Comparison of ENCODE assay signal across 8 mouse cellular contexts in the genomic region with DNA sequence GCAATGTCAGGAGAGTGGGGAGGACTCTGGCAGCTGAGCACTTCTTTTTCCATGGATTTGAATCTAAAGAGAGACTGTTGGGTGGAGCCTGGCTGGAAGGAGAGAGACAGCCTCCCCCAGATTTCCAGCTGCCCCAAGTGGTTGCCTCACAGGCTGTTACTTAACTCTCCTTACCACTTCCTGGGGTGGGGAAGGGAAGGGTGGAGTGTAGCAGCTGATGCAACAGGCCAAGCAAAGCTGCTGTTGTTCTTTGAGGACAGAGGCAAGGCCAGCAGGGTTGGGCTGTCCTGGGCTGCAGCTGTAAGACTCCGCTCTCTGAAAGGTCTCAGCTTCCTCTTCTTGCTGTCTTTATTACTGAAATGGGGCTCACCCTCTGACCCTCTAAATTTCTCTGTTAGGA. TPM values are rescaled to one million over a fixed set of nuclear protein-coding genes. Genes with fewer than 3 reads are reported as not detected.
DNase-seq lines count a peak whose midpoint lies in the region; ATAC-seq and TF ChIP-seq lines count a peak whose summit lies in the region.

No protein-coding gene starts in this region.

- TF ChIP-seq POLR2A in spleen, adult 2 months (IDR thresholded peaks at IDR 0.05; ENCODE audit: low read depth, low read length): no peak

- no peaks in the 10 kb centered on the region for H3K36me3 ChIP-seq in intestine, embryonic 15.5 days
- H3K36me3 ChIP-seq in lung, embryonic 15.5 days: no peaks in the 10 kb centered on the region
- H3K36me3 ChIP-seq in spleen, adult 2 months (ENCODE audit: control insufficient read depth, insufficient read depth, low read length): no peaks in the 10 kb centered on the region
- H3K36me3 ChIP-seq in midbrain, embryonic 14.5 days (ENCODE audit: control insufficient read depth, insufficient read depth, low read length): no peaks in the 10 kb centered on the region

- no peak overlapping the region for H3K9ac ChIP-seq in intestine, embryonic 15.5 days
- no peak overlapping the region for H3K9ac ChIP-seq in lung, embryonic 15.5 days
- no peak overlapping the region for H3K9ac ChIP-seq in midbrain, embryonic 14.5 days (replicated peaks; ENCODE audit: low read length)

- WGBS in intestine, embryonic 15.5 days: 88% methylated on average over 1 of the region's 1 CpGs
- 74% methylated on average over 1 of the region's 1 CpGs for WGBS in lung, embryonic 15.5 days
- whole genome bisulfite sequencing in spleen, adult 2 months: 27% methylated on average over 1 of the region's 1 CpGs
- 87% methylated on average over 1 of the region's 1 CpGs for WGBS in midbrain, embryonic 14.5 days

- H3K4me1 ChIP-seq in intestine, embryonic 15.5 days (replicated peaks): 0 out of 2 replicates have a peak, but pooled peaks cover 5% of the 10 kb centered on the region
- peaks cover 9% of the 10 kb centered on the region for H3K4me1 ChIP-seq in lung, embryonic 15.5 days
- no peaks in the 10 kb centered on the region for H3K4me1 ChIP-seq in spleen, adult 2 months (ENCODE audit: control insufficient read depth, insufficient read depth, insufficient read length)
- no peaks in the 10 kb centered on the region for H3K4me1 ChIP-seq in midbrain, embryonic 14.5 days (ENCODE audit: control insufficient read depth, insufficient read depth, low read length)

- peak overlapping the region; percentile 49; the same call in 1 of the 2 replicates for H3K27ac ChIP-seq in intestine, embryonic 15.5 days
- 0 out of 2 replicates have a peak overlapping the region, but pooled peaks have one; percentile 15 for H3K27ac ChIP-seq in lung, embryonic 15.5 days
- H3K27ac ChIP-seq in spleen, adult 2 months (ENCODE audit: insufficient read depth, low read length): peak overlapping the region; percentile 86
- H3K27ac ChIP-seq in midbrain, embryonic 14.5 days (replicated peaks; ENCODE audit: low read depth, low read length): no peak overlapping the region

- peak; percentile 72 for DNase-seq in A20 (ENCODE audit: low read depth, low spot score)
- peak; percentile 73 for DNase-seq in Muller cell, postnatal 12 days (ENCODE audit: inconsistent ontology term)
- DNase-seq in frontal cortex, postnatal 14 days (ENCODE audit: low spot score in 2 of 2): peak; percentile 17 to 40
- DNase-seq in spleen, adult 2 months (ENCODE audit: low read depth in 1 of 2, low spot score in 2 of 2): peak; percentile 37 to 38
- no peak for DNase-seq in cerebellum, postnatal 4 days (ENCODE audit: low spot score in 2 of 2)
- DNase-seq in midbrain, embryonic 14.5 days: no peak

- ATAC-seq in intestine, embryonic 15.5 days: peak; percentile 87
- ATAC-seq in lung, embryonic 15.5 days (ENCODE audit: borderline replicate concordance, extremely low read depth, low FRiP score, low TSS enrichment): peak; percentile 74; the same call in 1 of the 2 replicates
- ATAC-seq in midbrain, embryonic 14.5 days (ENCODE audit: low FRiP score, low TSS enrichment): no peak

- H3K9me3 ChIP-seq in intestine, embryonic 15.5 days: no peaks in the 10 kb centered on the region
- H3K9me3 ChIP-seq in lung, embryonic 15.5 days: no peaks in the 10 kb centered on the region
- no peaks in the 10 kb centered on the region for H3K9me3 ChIP-seq in midbrain, embryonic 14.5 days (ENCODE audit: control insufficient read depth, low read length)

- H3K27me3 ChIP-seq in intestine, embryonic 15.5 days (replicated peaks): no peaks in the 10 kb centered on the region
- no peaks in the 10 kb centered on the region for H3K27me3 ChIP-seq in lung, embryonic 15.5 days
- no peaks in the 10 kb centered on the region for H3K27me3 ChIP-seq in spleen, adult 2 months (ENCODE audit: control insufficient read depth, insufficient read depth, low read length)
- 0 out of 2 replicates have a peak, but pooled peaks cover 3% of the 10 kb centered on the region for H3K27me3 ChIP-seq in midbrain, embryonic 14.5 days (ENCODE audit: control insufficient read depth, insufficient read depth, low read length)

- no peak for TF ChIP-seq CTCF in spleen, adult 2 months (IDR thresholded peaks at IDR 0.05; ENCODE audit: extremely low read depth, insufficient read depth, insufficient read length, insufficient replicate concordance)

- no peak overlapping the region for H3K4me3 ChIP-seq in intestine, embryonic 15.5 days (replicated peaks)
- no peak overlapping the region for H3K4me3 ChIP-seq in lung, embryonic 15.5 days
- no peak overlapping the region for H3K4me3 ChIP-seq in spleen, adult 2 months (ENCODE audit: extremely low read depth, insufficient read depth, insufficient read length)
- H3K4me3 ChIP-seq in midbrain, embryonic 14.5 days (replicated peaks; ENCODE audit: low read depth, low read length): no peak overlapping the region

- no peak overlapping the region for H3K4me2 ChIP-seq in intestine, embryonic 15.5 days (replicated peaks)
- H3K4me2 ChIP-seq in lung, embryonic 15.5 days: no peak overlapping the region
- H3K4me2 ChIP-seq in midbrain, embryonic 14.5 days (ENCODE audit: low read length): no peak overlapping the region

RNA-seq across cellular contexts. Expression of a gene that starts 5.6 kb away (rescaled TPM):
- 321 and 322 TPM in 2 replicates for polyA plus RNA-seq in intestine, embryonic 15.5 days (2015; fragmentation: Nextera tagmentation; extraction: Ambion mirVana)
- polyA plus RNA-seq in lung, embryonic 15.5 days (2015; fragmentation: Nextera tagmentation; extraction: Ambion mirVana): 275 and 287 TPM in 2 replicates
- polyA plus RNA-seq in spleen, adult 2 months (2012; rRNA removed): 9.9 and 10.2 TPM in 2 replicates
- 179 and 211 TPM in 2 replicates for polyA plus RNA-seq in midbrain, embryonic 14.5 days (2014; fragmentation: Nextera tagmentation; extraction: Ambion mirVana)

Comparison
In these comparisons a context has a peak if more than half of its experiments do, and no peak if none do; other contexts are left out.
1. DNase-seq: peak in A20 (single experiment), Muller cell, postnatal 12 days (single experiment), frontal cortex, postnatal 14 days (2 of 2) and spleen, adult 2 months (2 of 2); none in cerebellum, postnatal 4 days (0 of 2) and midbrain, embryonic 14.5 days (single experiment).
2. RNA of a gene that starts 5.6 kb away (polyA plus RNA-seq): 321 to 322 TPM in intestine, embryonic 15.5 days, 275 to 287 TPM in lung, embryonic 15.5 days and 179 to 211 TPM in midbrain, embryonic 14.5 days; 9.9 to 10.2 TPM in spleen, adult 2 months; every median in the first group is over 10 times any median in the second.